26 mouse cellular contexts compared by ENCODE assay signal in genomic region chr10:10186721-10187120, GRCm38 (mm10).
DNase-seq lines count a peak whose midpoint lies in the region; ATAC-seq lines count a peak whose summit lies in the region.
"Had no signal": no experiment of that assay in that cellular context is flagged by ENCODE, and none has a peak within 500 bp of the region (broad histone marks: within the 10 kb centered on the region; RNA-seq: fewer than 3 reads in every experiment).

No protein-coding gene starts in this region.

- no peak overlapping the region for H3K4me2 ChIP-seq in midbrain, embryonic 11.5 days
- H3K4me2 ChIP-seq: embryonic facial prominence, embryonic 13.5 days; forebrain, embryonic 12.5 days; hindbrain, embryonic 15.5 days; lung, embryonic 15.5 days; midbrain, embryonic 12.5 days; neural tube, embryonic 12.5 days had no signal

- no peak overlapping the region for H3K9ac ChIP-seq in midbrain, embryonic 11.5 days (ENCODE audit: low read length)
- H3K9ac ChIP-seq: embryonic facial prominence, embryonic 13.5 days; forebrain, embryonic 12.5 days; hindbrain, embryonic 15.5 days; liver, embryonic 14.5 days; lung, embryonic 15.5 days; midbrain, embryonic 12.5 days; neural tube, embryonic 12.5 days had no signal

- no peak for ATAC-seq in midbrain, embryonic 11.5 days (ENCODE audit: low FRiP score)
- ATAC-seq: intestine, embryonic 16.5 days had no signal

- H3K27me3 ChIP-seq in midbrain, embryonic 11.5 days (ENCODE audit: control insufficient read depth, insufficient read depth, low read length): no peaks in the 10 kb centered on the region
- H3K27me3 ChIP-seq: embryonic facial prominence, embryonic 13.5 days; forebrain, embryonic 12.5 days; hindbrain, embryonic 15.5 days; lung, embryonic 15.5 days; midbrain, embryonic 12.5 days; neural tube, embryonic 12.5 days had no signal

- no peak overlapping the region for H3K4me3 ChIP-seq in midbrain, embryonic 11.5 days (ENCODE audit: low read depth, low read length)
- H3K4me3 ChIP-seq: embryonic facial prominence, embryonic 13.5 days; erythroblast, embryonic 14.5 days; forebrain, embryonic 12.5 days; gastrocnemius, adult 2 months; heart, embryonic 10.5 days; hindbrain, embryonic 15.5 days; lung, embryonic 15.5 days; midbrain, embryonic 12.5 days; neural tube, embryonic 12.5 days had no signal

- no peaks in the 10 kb centered on the region for H3K4me1 ChIP-seq in midbrain, embryonic 11.5 days (ENCODE audit: control insufficient read depth, insufficient read depth, low read length)
- H3K4me1 ChIP-seq: embryonic facial prominence, embryonic 13.5 days; forebrain, embryonic 12.5 days; lung, embryonic 15.5 days; midbrain, embryonic 12.5 days; neural tube, embryonic 12.5 days had no signal

- WGBS in midbrain, embryonic 11.5 days: 82% methylated on average over 5 of the region's 5 CpGs

- peak; percentile 33 for DNase-seq in CD4-positive helper T cell, adult 2 months (ENCODE audit: low read depth, low spot score)
- peak; percentile 12 to 23 for DNase-seq in CD8-positive naive resting alpha-beta T cell, adult 2 months (ENCODE audit: low read depth in 2 of 2, low spot score in 2 of 2)
- peak; percentile 55 for DNase-seq in naive thymus-derived CD4-positive, alpha-beta T cell, adult 2 months (ENCODE audit: low read depth)
- DNase-seq in thymus, postnatal 25 days: peak; percentile 44
- no peak for DNase-seq in spleen, postnatal 4 days (ENCODE audit: low spot score in 2 of 2)
- no peak for DNase-seq in midbrain, embryonic 11.5 days (ENCODE audit: low spot score, missing footprints)
- DNase-seq in left cerebral cortex, adult 9 months (ENCODE audit: low spot score in 2 of 2): no peak
- DNase-seq: adrenal gland, adult 2 months; cerebellum, adult 11 months; cerebellum, postnatal 25 days; gastrocnemius, adult 2 months; kidney, adult 9 months; kidney, postnatal 25 days; lung, postnatal 36 days; right cerebral cortex, postnatal 14 days; spleen, adult 18-20 months had no signal

- no peaks in the 10 kb centered on the region for H3K9me3 ChIP-seq in midbrain, embryonic 11.5 days (ENCODE audit: control insufficient read depth, low read length)
- H3K9me3 ChIP-seq: embryonic facial prominence, embryonic 13.5 days; forebrain, embryonic 12.5 days; heart, embryonic 10.5 days; hindbrain, embryonic 15.5 days; lung, embryonic 15.5 days; midbrain, embryonic 12.5 days; neural tube, embryonic 12.5 days had no signal

- no peak overlapping the region for H3K27ac ChIP-seq in midbrain, embryonic 11.5 days (ENCODE audit: low read depth, low read length)
- H3K27ac ChIP-seq: embryonic facial prominence, embryonic 13.5 days; forebrain, embryonic 12.5 days; gastrocnemius, adult 2 months; heart, embryonic 10.5 days; hindbrain, embryonic 15.5 days; liver, embryonic 14.5 days; lung, embryonic 15.5 days; midbrain, embryonic 12.5 days; neural tube, embryonic 12.5 days had no signal

- no peaks in the 10 kb centered on the region for H3K36me3 ChIP-seq in midbrain, embryonic 11.5 days (ENCODE audit: control insufficient read depth, insufficient read depth, low read length)
- H3K36me3 ChIP-seq: embryonic facial prominence, embryonic 13.5 days; forebrain, embryonic 12.5 days; heart, embryonic 10.5 days; hindbrain, embryonic 15.5 days; lung, embryonic 15.5 days; midbrain, embryonic 12.5 days; neural tube, embryonic 12.5 days had no signal

Comparison
In these comparisons a context has a peak if more than half of its experiments do, and no peak if none do; other contexts are left out.
1. DNase-seq: peak in CD4-positive helper T cell, adult 2 months (single experiment), CD8-positive naive resting alpha-beta T cell, adult 2 months (2 of 2), naive thymus-derived CD4-positive, alpha-beta T cell, adult 2 months (single experiment) and thymus, postnatal 25 days (single experiment); none in spleen, postnatal 4 days (0 of 2), midbrain, embryonic 11.5 days (single experiment) and left cerebral cortex, adult 9 months (0 of 2).